Mouse (Mus musculus) lung, postnatal 0 days (tissue): ENCODE measurements around the gene Farsa.

Experiments used
- CTCF ChIP-seq: IDR thresholded peaks from 2 replicates; pipeline ENCODE4 v1.5.1; 2016; ENCODE audit warnings: antibody characterized with exemption, mild to moderate bottlenecking
- EP300 ChIP-seq: IDR thresholded peaks from 2 replicates; pipeline ENCODE4 v1.6.1; 2016; ENCODE audit warnings: antibody characterized with exemption, mild to moderate bottlenecking, control low read depth

DNA sequence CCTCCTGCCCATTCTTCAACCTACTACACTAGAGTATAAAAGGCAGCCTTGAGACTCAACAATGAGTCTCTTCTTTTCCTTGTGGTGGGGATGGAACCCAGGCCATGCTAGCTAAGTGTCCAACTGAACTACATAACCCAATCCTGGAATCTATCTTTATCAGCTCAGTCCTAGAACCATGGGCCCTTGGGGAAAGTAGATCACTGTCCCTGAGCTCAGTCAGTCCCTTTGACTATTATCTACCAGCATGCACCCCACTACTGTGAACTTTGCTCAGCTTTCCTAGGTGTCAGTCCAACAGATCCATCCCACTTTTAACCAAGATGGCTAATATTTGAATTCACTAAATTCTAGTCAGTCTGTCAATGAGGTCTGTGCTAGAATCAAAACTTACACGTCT, 15.3 kb upstream of the Farsa start:
- TF ChIP-seq CTCF (no peak), EP300 (no peak)
